Mouse (Mus musculus): Measurements from ENCODE around the gene Fut8.

GRCm38 (mm10) chr12:77313502-77313901 is 75.6 kb downstream of the Fut8 start:
- TF ChIP-seq CTCF (conservative IDR thresholded peaks at IDR 0.05; ENCODE audit: low read length) (no peak), NANOG (IDR thresholded peaks at IDR 0.05; ENCODE audit: borderline replicate concordance, low read length) (no peak)
